Mouse (Mus musculus): ENCODE data around the gene Dvl1.

- TF ChIP-seq POLR2A (IDR thresholded peaks at IDR 0.05; ENCODE audit: control insufficient read depth, extremely low read depth, insufficient read depth, low read length, poor library complexity) (no peak), CTCF (IDR thresholded peaks at IDR 0.05; ENCODE audit: borderline replicate concordance, control insufficient read depth, extremely low read depth, insufficient read depth, low read length, poor library complexity) (no peak)
These were observed 4.2 kb downstream of the Dvl1 start for GRCm38 (mm10) chr4:155851368-155851767.

Measured in thymus, adult 2 months (tissue).